Mouse (Mus musculus) thymus, adult 2 months (tissue): ENCODE data around the gene Wwox.

Experiments
- CTCF ChIP-seq: fragments of 200-500 bp; IDR thresholded peaks from 2 replicates; pipeline ENCODE4 v1.5.1; 2012; ENCODE audit warnings: mild to moderate bottlenecking, control low read depth, low read length, moderate library complexity, borderline replicate concordance; ENCODE audit not compliant: control insufficient read depth, poor library complexity, insufficient read depth; ENCODE audit errors: extremely low read depth
- POLR2A ChIP-seq: fragments of 200-500 bp; IDR thresholded peaks from 2 replicates; pipeline ENCODE4 v1.6.1; 2012; ENCODE audit warnings: mild to moderate bottlenecking, low read length, control low read depth, moderate library complexity; ENCODE audit not compliant: control insufficient read depth, poor library complexity, insufficient read depth; ENCODE audit errors: extremely low read depth

DNA sequence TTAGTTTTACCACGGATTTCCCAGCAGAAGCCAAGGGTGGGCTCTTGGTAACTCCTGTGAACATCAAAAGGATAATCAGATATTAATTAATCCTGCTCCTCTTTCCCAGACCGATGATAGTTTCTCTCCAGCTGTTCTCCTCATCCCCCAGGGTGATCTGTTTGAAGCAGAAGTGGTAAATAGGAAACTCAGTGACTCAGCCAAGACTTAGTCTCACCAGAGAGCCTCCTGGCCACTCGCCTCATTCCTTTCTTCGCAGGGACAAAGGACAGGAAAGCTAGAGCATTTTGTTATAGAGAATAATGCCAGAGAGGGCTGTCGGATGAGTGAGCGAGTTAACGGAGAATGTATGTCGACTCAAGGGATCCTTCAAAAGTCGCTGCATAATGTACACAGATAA lies 798.1 kb downstream of the Wwox start:
- TF ChIP-seq CTCF (no peak), POLR2A (no peak)
